Mouse (Mus musculus) yolk sac, embryonic 10.5 days (tissue): Measurements from ENCODE around the gene Eps8l2.

Experiments used
- DNase-seq: peaks from one replicate; pipeline ENCODE4 v3.0.0-alpha.2; 2017; ENCODE audit warnings: low spot score

Gene Eps8l2

GRCm38 (mm10) chr7:141411667-141412066, 73.0 kb downstream of the Eps8l2 start:
- no peak for DNase-seq
